Mouse (Mus musculus) adrenal gland, adult 8-10 months (tissue): Measurements from ENCODE around the gene Il1rap. TPM values are rescaled to one million over a fixed set of nuclear protein-coding genes. Genes with fewer than 3 reads are reported as not detected.

Experiments
- DNase-seq: peaks from one replicate; pipeline ENCODE4 v3.0.0; 2022
- total RNA-seq, 4 experiments: library from RNA; stranded (reverse); gene quantifications; 2 replicates each; pipeline ENCODE4 v1.2.4; 2022

The Il1rap gene
- 1 to 10 TPM; 5.2 to 9.1 (median 6.7) TPM for total RNA-seq

- peak; percentile 93 for DNase-seq
These were observed at the start of gene Il1rap for GRCm38 (mm10) chr16:26581048-26581912. Gene Il1rap, plus strand, starts transcription at chr16:26581704.

- DNase-seq = no peak
These were observed 49.2 kb upstream of the Il1rap start for GRCm38 (mm10) chr16:26532287-26532686.

- DNase-seq = no peak
These were observed 35.2 kb upstream of the Il1rap start for GRCm38 (mm10) chr16:26546170-26546878.

DNA sequence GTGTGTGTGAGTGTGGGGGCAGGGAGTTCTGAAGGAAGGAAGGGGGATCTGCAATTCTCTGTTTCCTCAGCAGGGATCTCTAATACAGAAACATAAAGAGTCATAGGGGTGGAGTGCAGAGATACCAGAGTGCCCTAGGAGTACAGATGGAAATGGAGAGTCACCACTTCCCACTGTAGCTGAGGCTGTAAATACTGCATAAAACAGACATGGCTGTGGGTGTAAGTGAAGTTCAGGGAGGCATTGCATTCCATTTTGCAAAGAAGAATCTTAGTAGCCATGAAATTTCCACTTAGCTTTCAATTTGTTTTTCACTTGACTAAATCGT is 34.7 kb upstream of the Il1rap start:
- DNase-seq = no peak

- no peak for DNase-seq
These were observed 32.3 kb upstream of the Il1rap start for GRCm38 (mm10) chr16:26549221-26549620.

DNA sequence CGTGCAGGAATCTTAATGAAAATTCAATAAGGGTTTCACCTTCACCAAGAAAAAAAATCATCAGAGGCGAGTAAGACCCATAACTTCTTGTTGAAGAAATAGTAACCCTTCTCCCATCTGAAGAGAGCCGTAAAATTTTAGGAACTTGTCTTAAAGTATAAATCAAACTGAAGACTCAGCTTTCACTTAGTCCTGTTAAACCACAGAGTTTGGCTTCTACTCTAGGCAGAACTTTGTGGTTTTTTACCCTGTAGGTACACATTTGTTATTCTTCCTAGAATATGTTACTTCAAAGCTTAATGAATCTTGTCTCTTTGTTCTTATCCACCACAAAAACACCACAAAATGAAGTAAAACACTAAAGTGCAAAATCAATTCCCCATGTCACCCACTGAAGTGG is 29.3 kb upstream of the Il1rap start:
- DNase-seq = no peak

- DNase-seq = no peak
These were observed 22.7 kb upstream of the Il1rap start for GRCm38 (mm10) chr16:26558797-26559196.

DNA sequence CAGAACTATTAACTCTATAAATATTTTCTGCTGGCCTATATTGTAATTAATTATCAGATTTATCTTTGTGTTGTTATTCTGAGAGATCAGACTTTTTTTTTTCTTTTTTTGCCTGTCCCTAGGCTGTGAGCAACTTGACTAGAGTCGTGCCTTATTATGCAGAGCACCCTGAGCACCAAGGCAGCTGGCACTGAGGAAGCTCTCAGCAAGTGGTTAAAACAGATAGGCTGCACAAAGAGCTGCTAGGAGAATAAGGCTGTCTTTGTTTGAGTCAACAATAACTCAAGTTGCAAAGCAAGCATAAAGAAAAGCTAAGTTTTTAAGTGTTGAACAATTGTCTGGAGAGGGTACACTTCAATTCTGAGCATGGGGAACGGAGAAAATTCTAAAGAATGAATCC is 19.8 kb upstream of the Il1rap start:
- no peak for DNase-seq

- no peak for DNase-seq
These were observed 18.7 kb upstream of the Il1rap start for GRCm38 (mm10) chr16:26562771-26563170.

DNA sequence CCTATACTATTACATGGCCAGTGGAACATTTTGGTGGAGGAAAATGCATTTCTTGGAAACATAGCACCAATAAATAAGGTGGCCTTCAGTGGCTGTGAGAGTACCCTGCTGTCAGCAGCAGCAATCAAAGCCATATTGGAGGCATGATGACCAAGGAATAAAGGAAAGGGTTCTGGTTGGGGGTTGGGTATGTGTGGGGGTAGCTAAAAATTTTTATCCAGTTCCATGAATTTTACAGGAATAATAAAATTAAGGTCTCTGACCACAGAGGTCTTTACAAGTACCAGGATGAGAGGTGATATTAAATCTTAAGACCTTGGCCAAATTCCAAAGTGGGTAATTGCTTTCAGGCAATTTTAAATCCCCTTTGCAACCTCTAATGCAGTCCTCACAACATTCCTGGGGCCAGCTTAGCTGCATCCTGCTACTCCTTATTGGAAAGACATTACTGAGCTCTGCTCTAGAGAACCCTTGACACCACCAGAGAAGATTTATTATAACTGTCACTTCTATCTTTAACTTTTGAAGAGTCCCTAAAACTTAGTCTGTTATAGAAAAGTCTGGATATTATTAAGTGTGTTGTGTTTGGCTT is 12.0 kb upstream of the Il1rap start:
- DNase-seq = no peak

GRCm38 (mm10) chr16:26571836-26572235 is 9.7 kb upstream of the Il1rap start:
- no peak for DNase-seq

DNA sequence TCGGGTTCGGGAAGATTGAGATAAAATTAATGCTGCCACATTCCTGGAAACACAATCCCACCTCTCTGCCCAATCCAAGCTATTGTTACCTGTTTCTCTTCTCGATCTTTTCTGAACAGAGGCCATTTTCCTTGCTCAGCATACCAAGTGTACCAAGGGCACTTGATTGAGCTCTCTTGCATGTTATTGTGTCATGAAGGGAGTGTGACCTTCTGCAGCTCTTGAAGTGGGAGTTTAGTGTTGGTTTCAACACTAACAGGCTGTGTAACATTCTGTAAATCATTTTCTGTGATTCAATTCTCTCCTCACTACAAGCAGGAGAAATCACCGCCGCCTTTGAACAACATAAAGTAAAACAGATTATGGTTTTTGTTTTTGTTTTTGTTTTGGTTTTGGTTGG is 7.3 kb upstream of the Il1rap start:
- DNase-seq = no peak

DNA sequence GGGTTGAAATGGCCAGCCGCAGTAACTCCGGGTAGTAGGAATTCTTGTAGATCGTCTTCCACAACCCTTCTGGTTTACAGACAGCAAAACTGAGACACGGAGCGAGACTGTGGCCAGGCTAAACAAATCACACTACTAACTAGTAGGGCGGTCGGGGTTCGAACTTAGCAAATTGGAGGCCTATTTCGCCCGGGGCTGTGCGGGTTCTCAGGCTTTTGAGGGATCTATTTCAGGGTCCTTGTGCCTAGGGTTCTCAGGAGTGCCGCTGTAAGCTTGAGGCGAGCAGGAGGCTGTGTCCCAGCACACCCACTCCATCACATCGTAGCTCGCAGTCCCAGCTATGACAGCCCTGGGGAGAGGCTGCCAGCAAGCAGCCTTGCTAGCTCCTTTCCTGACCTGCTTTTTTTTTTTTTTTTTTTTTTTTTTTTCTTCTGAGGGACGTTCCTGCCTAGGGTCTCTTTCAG is 441 bp downstream of the Il1rap start:
- peak; percentile 13 for DNase-seq

- DNase-seq = no peak
These were observed 4.3 kb downstream of the Il1rap start for GRCm38 (mm10) chr16:26585806-26586205.

DNA sequence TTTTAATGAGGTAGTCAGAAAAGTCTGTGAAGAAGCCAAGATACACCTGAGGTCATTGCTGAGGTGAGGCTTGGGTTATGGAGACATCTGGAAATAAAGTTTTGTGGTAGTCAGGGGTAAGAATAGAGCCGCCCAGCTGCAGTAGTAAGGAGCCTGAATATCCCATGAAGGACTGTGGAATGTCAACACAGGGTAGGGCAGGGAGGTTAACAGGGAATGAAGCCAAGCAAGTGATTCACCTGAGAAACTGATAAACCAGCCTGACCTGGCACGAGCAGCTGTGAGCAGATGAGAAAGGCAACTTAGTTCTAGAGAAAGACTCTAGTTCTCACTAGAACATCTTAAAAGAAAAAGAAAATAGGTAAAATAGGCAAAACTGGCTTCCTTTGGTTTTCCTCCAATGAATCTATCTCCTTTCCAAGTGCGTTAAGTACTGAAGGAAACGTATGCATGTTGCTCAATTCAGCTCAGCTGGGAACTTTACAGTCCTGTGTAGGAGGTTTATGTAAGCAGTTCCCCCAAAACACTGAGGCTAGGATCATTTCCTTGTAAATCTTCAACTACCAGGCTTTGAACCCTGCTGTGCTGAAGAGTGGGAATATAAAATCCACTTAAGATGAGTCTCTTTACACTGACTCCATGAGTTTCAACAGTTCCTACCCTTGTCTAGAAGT is 9.5 kb downstream of the Il1rap start:
- DNase-seq = no peak

GRCm38 (mm10) chr16:26596440-26596839 is 14.9 kb downstream of the Il1rap start:
- no peak for DNase-seq

- no peak for DNase-seq
These were observed 15.8 kb downstream of the Il1rap start for GRCm38 (mm10) chr16:26597307-26597706.

- no peak for DNase-seq
These were observed 17.1 kb downstream of the Il1rap start for GRCm38 (mm10) chr16:26598591-26598990.

- DNase-seq = no peak
These were observed 20.0 kb downstream of the Il1rap start for GRCm38 (mm10) chr16:26601482-26601881.

- no peak for DNase-seq
These were observed 23.1 kb downstream of the Il1rap start for GRCm38 (mm10) chr16:26604621-26605020.

GRCm38 (mm10) chr16:26608003-26608402 is 26.5 kb downstream of the Il1rap start:
- no peak for DNase-seq

GRCm38 (mm10) chr16:26610508-26610907 is 29.0 kb downstream of the Il1rap start:
- DNase-seq = no peak
